Mouse (Mus musculus) C2C12 (cell line): ENCODE results near the gene Hist1h2ba. TPM values are rescaled to one million over a fixed set of nuclear protein-coding genes. Genes with fewer than 3 reads are reported as not detected.

Source experiments
- H3K27me3 ChIP-seq: one replicate; pipeline ENCODE4 v1.6.1; 2011; ENCODE audit not compliant: control insufficient read depth, insufficient read depth, insufficient read length
- H3K36me3 ChIP-seq: one replicate; pipeline ENCODE4 v1.6.1; 2011; ENCODE audit not compliant: control insufficient read depth, insufficient read depth
- H3K4me3 ChIP-seq: one replicate; pipeline ENCODE4 v1.5.1; 2011; ENCODE audit warnings: mild to moderate bottlenecking, control low read depth; ENCODE audit not compliant: poor library complexity, insufficient read depth, severe bottlenecking
- H3K79me2 ChIP-seq: one replicate; pipeline ENCODE4 v1.6.1; 2011; ENCODE audit not compliant: control insufficient read depth, insufficient read depth
- H3K79me3 ChIP-seq: one replicate; pipeline ENCODE4 v1.6.1; 2011; ENCODE audit warnings: low read depth, control low read depth
- H3ac ChIP-seq: one replicate; pipeline ENCODE3; 2011; ENCODE audit warnings: low read depth; ENCODE audit not compliant: control insufficient read depth, insufficient read length
- CEBPB ChIP-seq: IDR thresholded peaks from one replicate; pipeline ENCODE4 v1.6.1; 2011; ENCODE audit warnings: low read depth, mild to moderate bottlenecking, control low read depth, moderate library complexity
- CTCF ChIP-seq: IDR thresholded peaks from one replicate; pipeline ENCODE4 v1.5.1; 2011; ENCODE audit not compliant: control insufficient read depth, insufficient read depth, insufficient read length
- FOSL1 ChIP-seq: IDR thresholded peaks from one replicate; pipeline ENCODE4 v1.8.0; 2011; ENCODE audit warnings: mild to moderate bottlenecking, low read length; ENCODE audit not compliant: poor library complexity, insufficient read depth, severe bottlenecking
- MAX ChIP-seq: IDR thresholded peaks from one replicate; pipeline ENCODE4 v1.6.1; 2011; ENCODE audit warnings: mild to moderate bottlenecking, control low read depth
- MYOD1 ChIP-seq: IDR thresholded peaks from one replicate; pipeline ENCODE4 v1.6.1; 2011; ENCODE audit warnings: low read depth; ENCODE audit not compliant: control insufficient read depth, insufficient read length
- MYOG ChIP-seq: IDR thresholded peaks from one replicate; pipeline ENCODE4 v1.6.1; 2011; ENCODE audit not compliant: control insufficient read depth, insufficient read length; ENCODE audit errors: extremely low read depth
- USF1 ChIP-seq: IDR thresholded peaks from one replicate; pipeline ENCODE4 v1.6.1; 2011; ENCODE audit warnings: low read depth, mild to moderate bottlenecking, control low read depth, moderate library complexity
- microRNA-seq: library from miRNA; unstranded; fragments of <30 nt; microRNA quantifications from one replicate; pipeline ENCODE4, GENCODE M21; 2019; ENCODE audit warnings: borderline microRNAs expressed
- polyA plus RNA-seq: library from polyadenylated mRNA; unstranded; fragments of >200 nt; fragmentation: generic; extraction: Trizol; gene quantifications from one replicate; pipeline ENCODE4 v1.2.1, GENCODE M21; 2012; ENCODE audit warnings: missing spikeins

Hist1h2ba gene
- polyA plus RNA-seq, 1 experiment = not detected

DNA sequence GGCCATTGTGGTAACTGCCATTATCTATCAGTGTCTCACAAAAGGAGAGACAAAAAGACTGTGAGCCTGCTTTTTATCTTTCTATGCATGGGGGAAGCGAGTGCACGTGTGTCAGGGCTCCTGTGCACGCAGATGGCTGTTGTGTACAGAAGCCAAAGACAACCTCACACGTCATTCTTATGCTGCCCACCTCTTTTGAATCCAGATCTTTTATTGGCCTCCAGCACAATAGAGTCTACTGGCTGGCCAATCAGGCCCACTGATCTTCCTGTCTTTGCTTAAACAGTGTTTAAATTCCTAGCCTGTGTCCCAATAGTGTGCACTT lies 40.7 kb downstream of the Hist1h2ba start:
- TF ChIP-seq USF1 (no peak), MAX (no peak), CEBPB (no peak), FOSL1 (no peak), MYOG (no peak), MYOD1 (no peak), CTCF (no peak)
- Histone ChIP-seq H3K79me2 (no peaks in the 10 kb centered on the region), H3ac (no peak overlapping the region)

DNA sequence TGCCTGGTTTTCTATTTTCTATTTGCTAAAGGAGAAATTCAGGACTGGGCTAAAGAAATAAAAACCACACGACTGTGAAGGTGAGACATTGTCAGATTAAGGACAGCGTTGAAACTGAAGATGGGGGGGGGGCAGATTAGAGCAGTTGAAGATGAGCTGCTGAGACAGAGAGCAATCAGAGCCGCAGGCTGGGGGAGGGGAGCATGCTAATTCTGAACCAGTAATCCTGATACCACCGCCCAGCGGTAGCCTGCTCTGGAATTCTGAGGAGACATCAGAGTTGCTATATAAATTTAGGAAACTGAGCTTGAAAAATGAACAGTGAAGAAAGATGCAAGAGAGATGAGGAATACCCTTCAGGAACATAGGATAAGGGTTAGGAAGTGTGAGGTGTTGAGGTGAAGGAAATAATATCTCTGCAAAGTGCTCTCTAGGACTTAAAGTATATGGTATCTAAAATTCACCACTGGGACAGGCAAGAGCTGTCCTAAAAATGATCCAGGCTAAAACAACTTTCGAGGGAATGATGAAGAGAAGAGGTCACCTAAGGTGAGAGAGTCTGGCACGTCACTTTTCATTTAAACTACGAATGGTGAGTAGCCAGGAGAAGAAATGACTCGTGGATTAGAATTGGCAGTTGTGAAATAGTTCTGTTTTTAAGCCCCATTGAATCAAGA lies 41.2 kb downstream of the Hist1h2ba start:
- no peak for TF ChIP-seq FOSL1
- TF ChIP-seq MAX = no peak
- no peak for TF ChIP-seq MYOG
- no peak for TF ChIP-seq USF1
- TF ChIP-seq CTCF = no peak
- TF ChIP-seq MYOD1 = no peak
- TF ChIP-seq CEBPB = no peak
- peaks cover 4% of the 10 kb centered on the region for H3K27me3 ChIP-seq

More for the DNA sequence above, 40.7 kb downstream of the Hist1h2ba start:
- Histone ChIP-seq H3K36me3 (no peaks in the 10 kb centered on the region), H3K79me3 (no peaks in the 10 kb centered on the region), H3K4me3 (no peak overlapping the region), H3K27me3 (peaks cover 4% of the 10 kb centered on the region)

DNA sequence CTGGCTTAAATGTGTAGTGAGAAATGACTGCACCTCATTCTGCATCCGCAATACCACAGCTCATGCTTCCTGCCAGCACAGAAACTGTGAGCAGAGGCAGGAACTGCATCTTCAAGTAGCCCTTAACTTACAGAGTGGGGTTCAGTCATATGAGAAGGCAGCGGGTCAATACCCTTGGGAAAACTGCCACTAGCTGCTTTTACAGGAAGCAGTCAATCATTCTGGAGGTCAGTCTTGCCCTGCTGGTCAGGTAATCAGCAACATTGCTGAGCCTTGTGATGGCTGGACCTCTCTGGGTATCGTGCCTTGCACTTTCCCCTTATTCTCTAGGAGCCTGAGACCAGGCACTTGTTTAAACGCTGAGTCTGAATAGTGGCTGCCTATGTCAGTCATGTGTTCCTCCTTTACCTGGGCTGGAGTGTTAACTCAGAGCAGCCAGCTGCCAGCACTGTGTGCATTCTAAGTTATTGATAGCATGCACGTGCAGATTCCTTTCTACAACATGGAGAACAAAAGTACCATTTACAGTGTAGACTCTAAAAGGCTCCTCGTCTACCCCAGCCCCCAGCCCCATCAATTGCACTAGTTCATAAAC lies 44.8 kb downstream of the Hist1h2ba start:
- TF ChIP-seq MAX = no peak
- no peak for TF ChIP-seq MYOD1
- TF ChIP-seq FOSL1 = no peak
- no peak for TF ChIP-seq CEBPB
- no peak for TF ChIP-seq USF1
- TF ChIP-seq CTCF = no peak
- TF ChIP-seq MYOG = no peak
- Histone ChIP-seq H3ac (no peak overlapping the region), H3K27me3 (no peaks in the 10 kb centered on the region), H3K36me3 (no peaks in the 10 kb centered on the region), H3K79me2 (no peaks in the 10 kb centered on the region), H3K4me3 (no peak overlapping the region), H3K79me3 (no peaks in the 10 kb centered on the region)

More for the DNA sequence above, 41.2 kb downstream of the Hist1h2ba start:
- Histone ChIP-seq H3K4me3 (no peak overlapping the region), H3ac (no peak overlapping the region), H3K79me3 (no peaks in the 10 kb centered on the region), H3K79me2 (no peaks in the 10 kb centered on the region), H3K36me3 (no peaks in the 10 kb centered on the region)

DNA sequence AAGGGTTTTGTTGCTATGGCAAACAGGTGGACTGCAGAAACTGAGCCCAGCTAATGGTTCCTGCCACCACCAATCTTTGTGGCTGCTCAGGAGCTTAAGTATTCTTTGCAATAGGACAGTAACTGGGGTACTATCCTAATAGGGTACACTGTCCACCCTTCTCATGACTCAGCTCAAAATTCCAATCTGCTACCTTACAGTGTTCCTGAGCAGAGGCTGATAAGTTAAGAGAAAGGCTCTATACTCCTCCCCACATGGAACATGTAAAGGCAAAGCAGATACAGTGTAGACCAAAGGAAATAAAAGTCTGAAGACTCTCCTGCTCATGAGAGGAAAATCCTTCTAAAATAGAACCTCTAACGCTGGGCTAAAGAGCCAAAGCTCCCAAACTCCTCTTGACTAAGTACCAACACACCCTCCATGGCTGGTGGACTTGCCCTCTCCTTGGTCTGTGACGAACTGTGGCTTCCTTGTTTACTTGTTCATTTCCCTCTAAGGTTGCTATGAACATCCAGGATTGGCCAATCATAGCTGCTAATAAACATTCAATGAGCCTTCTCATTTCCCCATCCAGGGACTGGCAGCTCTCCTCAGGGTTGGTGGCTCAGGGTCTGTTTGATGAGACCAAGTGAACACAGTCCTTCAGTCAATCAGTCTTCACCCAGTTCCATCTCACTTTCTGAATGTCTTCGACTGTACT lies 46.8 kb downstream of the Hist1h2ba start:
- Histone ChIP-seq H3ac (no peak overlapping the region), H3K36me3 (no peaks in the 10 kb centered on the region), H3K4me3 (no peak overlapping the region), H3K79me2 (no peaks in the 10 kb centered on the region), H3K79me3 (no peaks in the 10 kb centered on the region), H3K27me3 (no peaks in the 10 kb centered on the region)
- TF ChIP-seq CEBPB = no peak
- TF ChIP-seq USF1 = no peak
- TF ChIP-seq MYOD1 = no peak
- no peak for TF ChIP-seq CTCF
- TF ChIP-seq FOSL1 = no peak
- TF ChIP-seq MYOG = no peak
- TF ChIP-seq MAX = no peak

DNA sequence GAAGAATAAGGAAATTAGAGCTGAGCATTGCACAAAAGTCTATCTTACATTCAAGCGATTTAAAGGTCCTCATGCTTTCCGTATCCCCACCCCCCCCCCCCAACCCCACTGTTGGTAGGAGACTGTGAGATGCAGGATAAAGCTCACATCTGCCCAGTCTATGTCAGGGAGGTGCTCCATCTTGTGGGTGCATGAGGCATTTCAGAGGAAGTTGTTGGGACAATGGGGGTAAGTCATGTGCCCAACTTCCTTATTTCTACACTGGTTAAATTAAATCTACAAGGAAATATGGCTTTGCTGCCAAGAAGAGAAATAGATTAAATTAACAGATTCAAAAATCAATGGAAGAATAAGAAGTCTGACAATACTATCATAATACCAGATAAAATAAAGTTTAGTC lies 48.4 kb downstream of the Hist1h2ba start:
- H3ac ChIP-seq = no peak overlapping the region
- no peaks in the 10 kb centered on the region for H3K27me3 ChIP-seq
- no peaks in the 10 kb centered on the region for H3K36me3 ChIP-seq
- TF ChIP-seq USF1 = no peak
- TF ChIP-seq MYOD1 = no peak
- no peak for TF ChIP-seq CEBPB
- TF ChIP-seq FOSL1 = no peak
- TF ChIP-seq CTCF = no peak
- TF ChIP-seq MYOG = no peak
- TF ChIP-seq MAX = no peak
- H3K4me3 ChIP-seq = no peak overlapping the region
- no peaks in the 10 kb centered on the region for H3K79me2 ChIP-seq
- no peaks in the 10 kb centered on the region for H3K79me3 ChIP-seq

Small RNA genes lying within 50 kb of the gene (microRNA-seq; reads per million reads assigned to microRNA genes)
- not detected for gene Gm44344

Other genes with a start within 250 kb of the Hist1h2ba start
- 16.8 TPM for gene Hist1h2bc, start 250.0 kb downstream of the Hist1h2ba start, polyA plus RNA-seq
- gene Hist1h1t, start 238.3 kb downstream of the Hist1h2ba start, polyA plus RNA-seq = not detected
- gene Hist1h4c, start 235.7 kb downstream of the Hist1h2ba start, polyA plus RNA-seq = 0.62 TPM
- 0.91 TPM for gene Hfe, start 223.3 kb downstream of the Hist1h2ba start, polyA plus RNA-seq
- 45.9 TPM for gene Hist1h1c, start 195.3 kb downstream of the Hist1h2ba start, polyA plus RNA-seq
- 6.1 TPM for gene Hist1h3c, start 188.6 kb downstream of the Hist1h2ba start, polyA plus RNA-seq
- gene Hist1h2bb, start 187.4 kb downstream of the Hist1h2ba start, polyA plus RNA-seq = 2.8 TPM
- gene Hist1h2ab, start 183.0 kb downstream of the Hist1h2ba start, polyA plus RNA-seq = 9.3 TPM
- 2.0 TPM for gene Hist1h3b, start 181.9 kb downstream of the Hist1h2ba start, polyA plus RNA-seq
- gene Hist1h4b, start 177.1 kb downstream of the Hist1h2ba start, polyA plus RNA-seq = 16.8 TPM
- 6.8 TPM for gene Hist1h4a, start 172.9 kb downstream of the Hist1h2ba start, polyA plus RNA-seq
- 2.4 TPM for gene Hist1h3a, start 171.8 kb downstream of the Hist1h2ba start, polyA plus RNA-seq
- 1.5 TPM for gene Hist1h1a, start 170.5 kb downstream of the Hist1h2ba start, polyA plus RNA-seq
- 0.02 TPM for gene Trim38, start 164.2 kb downstream of the Hist1h2ba start, polyA plus RNA-seq
- gene Slc17a2, start 127.2 kb downstream of the Hist1h2ba start, polyA plus RNA-seq = not detected
- not detected for gene Slc17a3, start 94.7 kb downstream of the Hist1h2ba start, polyA plus RNA-seq
- gene Slc17a1, start 66.4 kb downstream of the Hist1h2ba start, polyA plus RNA-seq = not detected
- gene Slc17a4, start 19.1 kb downstream of the Hist1h2ba start, polyA plus RNA-seq = not detected
- gene Hist1h2aa, start 306 bp upstream of the Hist1h2ba start, polyA plus RNA-seq = not detected
- gene Scgn, start 57.1 kb upstream of the Hist1h2ba start, polyA plus RNA-seq = not detected